Mouse (Mus musculus) heart, adult 2 months (tissue): ENCODE measurements around the gene Gabrr3. TPM values are rescaled to one million over a fixed set of nuclear protein-coding genes. Genes with fewer than 3 reads are reported as not detected.

ENCODE experiments used
- DNase-seq, 2 experiments: peaks; one replicate each; pipeline ENCODE4 v3.0.0; 2021
- H3K27ac ChIP-seq: fragments of 200-600 bp; 2 replicates; pipeline ENCODE4 v1.8.1; 2022
- H3K27me3 ChIP-seq: fragments of 200-500 bp; 2 replicates; pipeline ENCODE4 v1.6.1; 2012; ENCODE audit warnings: mild to moderate bottlenecking, low read length, inconsistent platforms, mixed read lengths; ENCODE audit not compliant: control insufficient read depth, insufficient read depth
- H3K36me3 ChIP-seq: fragments of 200-500 bp; 2 replicates; pipeline ENCODE4 v1.6.1; 2012; ENCODE audit warnings: low read length, inconsistent platforms; ENCODE audit not compliant: control insufficient read depth, insufficient read depth
- H3K4me1 ChIP-seq: fragments of 200-500 bp; 2 replicates; pipeline ENCODE4 v1.6.1; 2011; ENCODE audit warnings: low read length; ENCODE audit not compliant: control insufficient read depth, insufficient read depth
- H3K4me3 ChIP-seq: fragments of 200-600 bp; 2 replicates; pipeline ENCODE4 v1.8.1; 2022
- H3K79me2 ChIP-seq: fragments of 200-500 bp; replicated peaks from 2 replicates; pipeline ENCODE4 v1.6.1; 2012; ENCODE audit warnings: mild to moderate bottlenecking, inconsistent platforms, low read length, moderate library complexity, mixed read lengths; ENCODE audit not compliant: control insufficient read depth, insufficient read depth
- H3K9ac ChIP-seq: fragments of 200-500 bp; 2 replicates; pipeline ENCODE4 v1.6.1; 2012; ENCODE audit warnings: low read depth, mild to moderate bottlenecking, control low read depth, inconsistent platforms, low read length, mixed read lengths
- CTCF ChIP-seq: fragments of 200-600 bp; IDR thresholded peaks from 2 replicates; pipeline ENCODE4 v1.8.1; 2022; ENCODE audit warnings: antibody characterized with exemption, mild to moderate bottlenecking, moderate library complexity
- EP300 ChIP-seq: fragments of 200-500 bp; IDR thresholded peaks from 2 replicates; pipeline ENCODE4 v1.6.1; 2011; ENCODE audit warnings: low read depth, low read length, control low read depth; ENCODE audit not compliant: insufficient read depth
- POLR2A ChIP-seq: fragments of 200-500 bp; IDR thresholded peaks from 2 replicates; pipeline ENCODE4 v1.6.1; 2011; ENCODE audit warnings: mild to moderate bottlenecking, low read depth, low read length, control low read depth; ENCODE audit not compliant: insufficient read depth
- WGBS: fragments of 180-500 bp; shearing (Covaris S2); methylation state at CpG from one replicate; pipeline ENCODE4 v1.1.7; 2018; 5-methylcytosine and 5-hydroxymethylcytosine counted together
- intact Hi-C: fragments of 180-260 bp; cut with DNase I; formaldehyde crosslinking; loops from one replicate; pipeline ENCODE4 v1.15.1; 2025
- polyA plus RNA-seq: library from polyadenylated mRNA; depleted of rRNA; stranded (reverse); fragments of >200 nt; gene quantifications from 2 replicates; pipeline ENCODE4 v1.2.3, GENCODE M21; 2012
- total RNA-seq, 2 experiments: library from RNA; stranded (reverse); gene quantifications; 2 replicates each; pipeline ENCODE4 v1.2.3; 2021

Gene Gabrr3
- total and polyA plus RNA-seq, 3 experiments: 0.05 TPM; not detected in 2

DNA sequence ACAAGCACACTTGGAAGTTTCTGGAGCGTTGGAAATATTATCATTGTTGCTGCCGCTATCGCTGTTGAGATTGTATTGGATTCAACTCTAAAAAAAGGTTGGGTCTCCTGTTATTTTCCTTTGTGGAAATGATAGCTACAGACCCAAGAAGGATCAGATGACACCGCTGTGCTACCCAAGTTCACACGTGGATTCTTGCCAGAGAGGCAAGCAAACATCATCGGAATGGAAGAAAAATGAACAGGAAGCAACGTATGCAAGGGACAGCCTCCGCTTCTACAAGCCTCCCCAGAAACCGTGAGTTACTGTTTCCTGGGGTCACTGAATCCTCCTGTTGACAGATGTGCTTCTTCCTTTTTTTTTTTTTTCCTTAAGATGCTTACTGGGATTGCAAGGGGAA, 2.3 kb upstream of the Gabrr3 start:
- Histone ChIP-seq H3K36me3 (no peaks in the 10 kb centered on the region), H3K4me1 (no peaks in the 10 kb centered on the region), H3K79me2 (no peaks in the 10 kb centered on the region), H3K9ac (no peak overlapping the region), H3K27ac (no peak overlapping the region), H3K4me3 (no peak overlapping the region), H3K27me3 (no peaks in the 10 kb centered on the region)
- no peak for TF ChIP-seq EP300
- no peak for TF ChIP-seq POLR2A
- intact Hi-C loops: loop anchor here (10.0 kb wide), 1 partner anchor 780 kb away; no protein-coding TSS in a partner anchor
- DNase-seq: no peak
- 44% methylated on average over 9 of the region's 9 CpGs for WGBS

DNA sequence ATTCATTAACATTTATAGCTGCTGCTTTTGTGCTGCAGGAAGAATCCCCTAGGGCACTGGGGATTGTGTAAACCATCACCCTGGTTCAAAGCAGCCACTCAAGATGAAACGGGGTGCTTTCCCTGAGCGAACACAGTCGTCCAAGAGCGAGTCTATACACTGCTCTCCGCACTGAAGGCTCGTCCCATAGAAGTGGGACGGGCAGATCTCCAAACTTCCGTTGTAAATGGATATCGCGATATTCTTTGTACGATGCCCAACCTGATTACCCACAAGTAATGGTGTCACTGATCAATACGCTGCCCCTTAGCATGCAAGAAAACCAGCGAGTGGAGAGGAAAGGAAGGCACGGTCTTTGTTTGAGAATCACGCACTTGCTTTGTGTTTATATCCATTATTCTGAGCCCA, 2.2 kb downstream of the Gabrr3 start:
- intact Hi-C loops: loop anchor here (10.0 kb wide), 1 partner anchor 785 kb away; no protein-coding TSS in a partner anchor

DNA sequence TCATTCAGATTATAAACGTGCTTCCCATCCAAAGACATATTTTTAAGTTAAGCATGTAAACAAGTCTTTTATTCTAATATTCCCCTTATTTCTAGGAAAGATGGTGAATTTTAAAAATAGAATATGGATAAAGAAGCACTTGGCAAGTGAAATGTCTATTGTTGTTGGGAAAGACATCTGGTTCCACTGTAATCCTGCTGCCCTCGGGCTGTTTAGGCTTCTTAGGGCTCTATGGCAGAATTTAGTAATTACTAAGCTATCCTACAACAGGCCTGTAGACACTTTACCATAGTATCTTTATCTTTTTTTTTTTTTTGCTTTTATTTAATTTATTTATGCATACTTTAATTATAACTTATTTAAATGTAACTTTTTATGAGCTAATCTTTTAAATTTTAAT, 2.7 kb downstream of the Gabrr3 start:
- Histone ChIP-seq H3K4me3 (no peak overlapping the region), H3K4me1 (no peaks in the 10 kb centered on the region), H3K79me2 (no peaks in the 10 kb centered on the region), H3K27ac (no peak overlapping the region), H3K9ac (no peak overlapping the region), H3K27me3 (no peaks in the 10 kb centered on the region), H3K36me3 (no peaks in the 10 kb centered on the region)
- no peak for TF ChIP-seq CTCF
- TF ChIP-seq POLR2A: no peak
- no peak for TF ChIP-seq EP300
- no peak for DNase-seq
- intact Hi-C loops: loop anchor here (10.0 kb wide), 1 partner anchor 785 kb away; no protein-coding TSS in a partner anchor
- WGBS: 45% methylated on average over 2 of the region's 2 CpGs

More for the DNA sequence above, 2.2 kb downstream of the Gabrr3 start:
- no peak overlapping the region for H3K27ac ChIP-seq
- H3K27me3 ChIP-seq: no peaks in the 10 kb centered on the region
- DNase-seq: no peak
- H3K9ac ChIP-seq: no peak overlapping the region
- 83% methylated on average over 15 of the region's 15 CpGs for WGBS
- no peaks in the 10 kb centered on the region for H3K4me1 ChIP-seq
- no peak overlapping the region for H3K4me3 ChIP-seq
- no peaks in the 10 kb centered on the region for H3K79me2 ChIP-seq
- TF ChIP-seq CTCF: no peak
- TF ChIP-seq POLR2A: no peak
- TF ChIP-seq EP300: no peak
- H3K36me3 ChIP-seq: no peaks in the 10 kb centered on the region

DNA sequence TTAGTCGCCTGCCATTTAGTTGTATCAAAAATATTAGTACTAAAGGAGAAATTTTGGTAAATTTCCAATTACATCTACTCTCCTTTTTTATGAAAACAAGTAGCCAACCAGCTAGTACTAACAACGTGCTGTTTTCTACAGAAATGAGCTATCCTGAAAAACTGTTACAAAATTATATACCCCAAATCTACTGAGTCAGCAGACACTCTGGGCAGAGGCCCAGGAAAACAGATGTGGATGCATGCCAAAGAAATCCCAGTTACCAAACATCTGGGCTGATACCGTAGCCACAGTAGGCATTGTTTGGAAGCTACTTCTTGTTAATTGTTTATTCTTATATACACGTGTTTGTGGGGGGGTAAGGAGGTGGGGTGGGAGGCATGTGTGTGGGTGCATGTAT, 6.3 kb downstream of the Gabrr3 start:
- Histone ChIP-seq H3K27me3 (no peaks in the 10 kb centered on the region), H3K27ac (no peak overlapping the region), H3K9ac (no peak overlapping the region), H3K36me3 (no peaks in the 10 kb centered on the region), H3K4me3 (no peak overlapping the region), H3K4me1 (no peaks in the 10 kb centered on the region), H3K79me2 (no peaks in the 10 kb centered on the region)
- intact Hi-C loops: no loop called here
- TF ChIP-seq CTCF (no peak), EP300 (no peak), POLR2A (no peak)
- 33% methylated on average over 4 of the region's 4 CpGs for WGBS
- DNase-seq: no peak

DNA sequence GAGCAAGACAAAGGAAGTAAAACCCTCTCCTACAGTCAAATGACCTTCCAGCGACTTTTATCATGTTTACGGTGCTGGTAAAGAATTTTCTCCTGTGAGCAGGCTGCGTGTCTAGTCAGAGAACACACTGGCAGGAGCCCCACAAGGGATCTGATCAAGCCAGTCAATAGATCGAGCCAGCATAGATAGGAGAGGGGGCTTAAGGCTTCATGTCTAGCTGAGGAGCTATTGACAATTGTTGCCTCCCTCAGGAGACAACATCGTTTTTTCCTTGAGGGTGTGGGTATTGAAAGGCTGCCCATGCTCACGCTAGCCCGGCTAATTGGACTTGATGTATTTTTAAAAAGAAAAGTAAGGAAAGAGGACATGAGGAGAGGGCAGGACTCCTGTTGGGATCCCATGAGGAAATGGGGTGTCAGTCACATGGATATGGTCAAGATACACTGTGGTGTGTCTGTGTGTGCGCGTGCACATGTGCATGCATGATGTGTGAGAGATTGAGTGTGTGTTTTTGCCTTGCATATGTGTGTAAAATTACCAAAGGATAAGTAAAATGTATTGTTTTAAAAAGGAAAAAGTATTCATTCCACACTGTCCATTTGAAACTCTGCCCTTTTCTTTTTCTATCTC, 13.2 kb downstream of the Gabrr3 start:
- Histone ChIP-seq H3K4me3 (no peak overlapping the region), H3K27me3 (no peaks in the 10 kb centered on the region), H3K9ac (no peak overlapping the region), H3K79me2 (no peaks in the 10 kb centered on the region), H3K4me1 (no peaks in the 10 kb centered on the region; the same call in 1 of the 2 replicates), H3K27ac (no peak overlapping the region), H3K36me3 (no peaks in the 10 kb centered on the region)
- WGBS: 37% methylated on average over 9 of the region's 9 CpGs
- intact Hi-C loops: loop anchor here (5.0 kb wide), 1 partner anchor 262 kb away; no protein-coding TSS in a partner anchor
- DNase-seq: no peak
- TF ChIP-seq EP300: no peak
- no peak for TF ChIP-seq POLR2A
- TF ChIP-seq CTCF: no peak

DNA sequence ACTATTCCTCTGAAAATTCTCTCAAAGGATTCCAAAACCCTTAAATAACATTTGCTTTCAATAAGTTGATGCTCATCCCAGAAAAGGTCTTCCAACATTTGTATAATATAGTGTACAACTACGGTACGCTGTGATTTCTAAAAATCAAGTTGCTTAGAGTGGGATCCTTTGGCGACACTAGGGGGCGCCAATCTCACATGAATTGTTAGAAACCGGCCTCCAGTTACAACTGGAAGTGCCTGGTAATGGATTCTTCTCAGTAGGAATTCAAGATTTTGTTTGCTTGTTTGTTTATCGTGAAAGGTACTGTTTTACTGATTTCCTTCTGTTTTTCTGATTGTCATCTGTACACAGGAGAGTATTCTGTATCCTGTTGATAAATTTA, 13.7 kb downstream of the Gabrr3 start:
- no peak overlapping the region for H3K27ac ChIP-seq
- no peak overlapping the region for H3K4me3 ChIP-seq
- H3K27me3 ChIP-seq: no peaks in the 10 kb centered on the region
- intact Hi-C loops: loop anchor here (1.0 to 5.0 kb wide), 2 partner anchors 196 to 261 kb away; no protein-coding TSS in a partner anchor
- 5% methylated on average over 6 of the region's 6 CpGs for WGBS
- no peaks in the 10 kb centered on the region; the same call in 1 of the 2 replicates for H3K4me1 ChIP-seq
- H3K9ac ChIP-seq: no peak overlapping the region
- H3K36me3 ChIP-seq: no peaks in the 10 kb centered on the region
- TF ChIP-seq EP300: no peak
- peak; percentile 93 for TF ChIP-seq CTCF
- DNase-seq: peak; percentile 33 to 70
- H3K79me2 ChIP-seq: no peaks in the 10 kb centered on the region
